Comparison of ENCODE assay signal across 14 mouse cellular contexts in genomic region chr14:118834313-118834712, GRCm38 (mm10). TPM values are rescaled to one million over a fixed set of nuclear protein-coding genes. Genes with fewer than 3 reads are reported as not detected.
DNase-seq lines count a peak whose midpoint lies in the region; ATAC-seq and TF ChIP-seq lines count a peak whose summit lies in the region.
"Had no signal": no experiment of that assay in that cellular context is flagged by ENCODE, and none has a peak within 500 bp of the region (broad histone marks: within the 10 kb centered on the region; RNA-seq: fewer than 3 reads in every experiment).

No protein-coding gene starts in this region.

- no peak for TF ChIP-seq POLR2A in spleen, adult 2 months (IDR thresholded peaks at IDR 0.05; ENCODE audit: low read depth, low read length)

- H3K36me3 ChIP-seq in spleen, adult 2 months (ENCODE audit: control insufficient read depth, insufficient read depth, low read length): no peaks in the 10 kb centered on the region
- no peaks in the 10 kb centered on the region for H3K36me3 ChIP-seq in embryonic facial prominence, embryonic 10.5 days (replicated peaks)
- H3K36me3 ChIP-seq: G1E; heart, embryonic 13.5 days; hindbrain, embryonic 15.5 days; midbrain, embryonic 10.5 days had no signal

- H3K4me1 ChIP-seq in spleen, adult 2 months (ENCODE audit: control insufficient read depth, insufficient read depth, insufficient read length): peaks cover 3% of the 10 kb centered on the region; the same call in 1 of the 2 replicates
- peaks cover 12% of the 10 kb centered on the region for H3K4me1 ChIP-seq in embryonic facial prominence, embryonic 10.5 days
- H3K4me1 ChIP-seq: heart, embryonic 13.5 days; hindbrain, embryonic 15.5 days had no signal

- ATAC-seq in megakaryocyte, adult 5-6 weeks (ENCODE audit: poor library complexity, severe bottlenecking): peak; percentile 67
- ATAC-seq: liver, postnatal 0 days had no signal

- peak; percentile 26 to 76 for DNase-seq in spleen, adult 2 months (ENCODE audit: low read depth in 1 of 2, low spot score in 2 of 2)
- no peak for DNase-seq in spleen, postnatal 4 days (ENCODE audit: low spot score in 2 of 2)
- peak; percentile 40 for DNase-seq in embryonic facial prominence, embryonic 10.5 days (ENCODE audit: low spot score)
- DNase-seq in thymus, postnatal 36 days: peak; percentile 55
- DNase-seq in adrenal gland, adult (ENCODE audit: inconsistent age in 2 of 2, low spot score in 1 of 2): no peak
- no peak for DNase-seq in testis, postnatal 10 days (ENCODE audit: low spot score)
- DNase-seq in adrenal gland, adult 8-10 months: no peak
- DNase-seq: liver, postnatal 0 days; right cerebral cortex, postnatal 4 days had no signal

- H3K27ac ChIP-seq in spleen, adult 2 months (ENCODE audit: insufficient read depth, low read length): peak overlapping the region; percentile 90
- peak overlapping the region; percentile 1 for H3K27ac ChIP-seq in embryonic facial prominence, embryonic 10.5 days (replicated peaks)
- H3K27ac ChIP-seq: heart, embryonic 13.5 days; hindbrain, embryonic 15.5 days; midbrain, embryonic 10.5 days had no signal

- H3K9me3 ChIP-seq in embryonic facial prominence, embryonic 10.5 days: no peaks in the 10 kb centered on the region
- H3K9me3 ChIP-seq: G1E; heart, embryonic 13.5 days; hindbrain, embryonic 15.5 days; midbrain, embryonic 10.5 days had no signal

- 2% methylated on average over 7 of the region's 7 CpGs for WGBS in spleen, adult 2 months
- 5% methylated on average over 7 of the region's 7 CpGs for WGBS in embryonic facial prominence, embryonic 10.5 days

- TF ChIP-seq CTCF in spleen, adult 2 months (IDR thresholded peaks at IDR 0.05; ENCODE audit: extremely low read depth, insufficient read depth, insufficient read length, insufficient replicate concordance): no peak

- no peak overlapping the region for H3K4me3 ChIP-seq in spleen, adult 2 months (ENCODE audit: extremely low read depth, insufficient read depth, insufficient read length)
- H3K4me3 ChIP-seq in embryonic facial prominence, embryonic 10.5 days: 0 out of 2 replicates have a peak overlapping the region, but pooled peaks have one; percentile 9
- H3K4me3 ChIP-seq: heart, embryonic 13.5 days; hindbrain, embryonic 15.5 days; midbrain, embryonic 10.5 days had no signal

- no peaks in the 10 kb centered on the region for H3K27me3 ChIP-seq in spleen, adult 2 months (ENCODE audit: control insufficient read depth, insufficient read depth, low read length)
- peaks cover 9% of the 10 kb centered on the region; the same call in 1 of the 2 replicates for H3K27me3 ChIP-seq in embryonic facial prominence, embryonic 10.5 days (replicated peaks; ENCODE audit: low read depth, poor library complexity, severe bottlenecking)
- H3K27me3 ChIP-seq: heart, embryonic 13.5 days; hindbrain, embryonic 15.5 days had no signal

RNA-seq across cellular contexts. Expression of gene Cldn10, which starts 46.6 kb away (rescaled TPM):
- 1.4 and 1.8 TPM in 2 replicates for polyA plus RNA-seq in spleen, adult 2 months (2012; rRNA removed)
- 3.0 and 3.8 TPM in 2 replicates for polyA plus RNA-seq in embryonic facial prominence, embryonic 10.5 days (2016; fragmentation: Nextera tagmentation; extraction: Ambion mirVana)
- total RNA-seq in megakaryocyte, adult 5-6 weeks (2015): not detected in 2 replicates
- total RNA-seq in megakaryocyte, adult 5-6 weeks (2017): 0.29 TPM in 1 of 2 replicates, not detected in the other
- total RNA-seq in adrenal gland, adult 8-10 months (2022): 1 to 10 TPM in 1 of 4 experiments, under 1 TPM in 3; 0.67 to 2.2 (median 0.89) TPM
- polyA plus RNA-seq: G1E had no signal

Comparison
In these comparisons a context has a peak if more than half of its experiments do, and no peak if none do; other contexts are left out.
1. DNase-seq: peak in spleen, adult 2 months (2 of 2), embryonic facial prominence, embryonic 10.5 days (single experiment) and thymus, postnatal 36 days (2 of 2); none in spleen, postnatal 4 days (0 of 2), adrenal gland, adult (0 of 2), testis, postnatal 10 days (single experiment) and adrenal gland, adult 8-10 months (single experiment).